Mouse (Mus musculus): Measurements from ENCODE around the gene Tmem190.

DNA sequence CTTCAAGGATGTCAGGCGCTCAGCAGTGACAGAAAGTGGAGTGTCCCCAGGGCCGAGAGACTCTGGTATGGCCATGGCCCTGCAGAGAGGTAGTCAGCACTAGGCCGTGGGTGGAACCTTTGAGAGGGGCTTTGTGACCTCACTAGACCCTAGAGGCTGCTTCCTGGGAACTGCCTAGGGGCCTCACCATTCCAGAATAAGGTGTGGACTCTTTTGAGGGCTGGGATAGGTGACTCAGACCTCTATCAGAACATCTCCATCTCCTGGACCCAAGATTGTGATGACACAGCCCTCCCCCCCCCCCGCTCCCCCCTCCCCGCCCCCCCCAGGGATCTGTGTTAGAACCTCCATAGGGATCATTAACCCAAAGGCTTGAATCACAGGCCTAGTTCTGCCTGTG, 11.5 kb upstream of the Tmem190 start, which contains the start of gene Fam71e2:
- TF ChIP-seq POLR2A (IDR thresholded peaks at IDR 0.05; ENCODE audit: control insufficient read depth, extremely low read depth, insufficient read depth, low read length, poor library complexity), result no peak
- no peak for TF ChIP-seq CTCF (IDR thresholded peaks at IDR 0.05; ENCODE audit: borderline replicate concordance, control insufficient read depth, extremely low read depth, insufficient read depth, low read length, poor library complexity)
